Mouse (Mus musculus): Measurements from ENCODE around the gene Cbx2.

DNA sequence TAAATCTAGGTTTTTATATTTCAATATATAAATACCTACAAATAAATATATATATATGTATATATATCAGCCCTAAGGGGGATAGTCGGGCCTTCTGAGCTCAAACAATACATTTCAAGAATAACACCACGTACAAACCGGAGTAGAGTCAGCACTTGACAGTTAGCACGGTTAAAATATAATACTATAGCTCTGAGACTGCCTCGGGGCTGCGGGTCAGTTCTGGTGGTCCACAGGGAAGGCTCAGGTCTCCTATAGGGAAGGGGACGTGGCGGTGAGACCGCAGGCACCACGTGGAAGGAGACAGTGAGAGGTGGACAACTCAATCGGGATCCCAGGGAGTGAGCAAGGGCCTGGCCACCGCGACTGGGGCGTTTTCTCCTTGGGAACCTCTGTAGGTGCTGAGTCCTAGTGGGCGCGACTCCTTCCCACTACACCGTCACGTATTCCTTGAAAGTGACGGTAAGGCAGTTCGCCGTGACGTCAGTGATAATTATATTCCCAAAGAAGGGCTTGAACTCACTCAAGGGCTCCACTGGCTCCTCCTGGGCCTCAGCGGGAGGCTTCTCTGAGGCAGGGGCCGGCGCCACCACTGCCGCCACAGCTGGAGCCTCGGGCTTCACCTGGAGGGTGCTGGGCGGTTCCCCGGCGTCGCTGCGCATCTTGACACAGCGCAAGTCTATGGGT, 57.8 kb downstream of the Cbx2 start:
- no peak for TF ChIP-seq GABPA (IDR thresholded peaks at IDR 0.05; ENCODE audit: low read depth, low read length)
- TF ChIP-seq TCF12 (IDR thresholded peaks at IDR 0.05; ENCODE audit: low read depth, low read length), result no peak
- TF ChIP-seq E2F4 (IDR thresholded peaks at IDR 0.05; ENCODE audit: borderline replicate concordance, low read depth, low read length), result no peak
- TF ChIP-seq POLR2A (IDR thresholded peaks at IDR 0.05; ENCODE audit: control insufficient read depth in 1 of 2, insufficient read depth in 1 of 2, low read depth in 1 of 2, low read length in 2 of 2, poor library complexity in 1 of 2), result no peak
- no peak for TF ChIP-seq CTCF (IDR thresholded peaks at IDR 0.05 in 2 of 3, conservative IDR thresholded peaks at IDR 0.05 in 1 of 3; ENCODE audit: control insufficient read depth in 1 of 3, insufficient read depth in 1 of 3, low read depth in 2 of 3, low read length in 3 of 3, poor library complexity in 1 of 3, severe bottlenecking in 1 of 3)
- TF ChIP-seq MXI1 (IDR thresholded peaks at IDR 0.05; ENCODE audit: low read depth, low read length), result no peak
- TF ChIP-seq TBP (IDR thresholded peaks at IDR 0.05; ENCODE audit: low read depth, low read length), result no peak
- TF ChIP-seq MYC (IDR thresholded peaks at IDR 0.05; ENCODE audit: low read depth, low read length), result no peak
